Mouse (Mus musculus): ENCODE measurements around the gene Hsd3b7.

DNA sequence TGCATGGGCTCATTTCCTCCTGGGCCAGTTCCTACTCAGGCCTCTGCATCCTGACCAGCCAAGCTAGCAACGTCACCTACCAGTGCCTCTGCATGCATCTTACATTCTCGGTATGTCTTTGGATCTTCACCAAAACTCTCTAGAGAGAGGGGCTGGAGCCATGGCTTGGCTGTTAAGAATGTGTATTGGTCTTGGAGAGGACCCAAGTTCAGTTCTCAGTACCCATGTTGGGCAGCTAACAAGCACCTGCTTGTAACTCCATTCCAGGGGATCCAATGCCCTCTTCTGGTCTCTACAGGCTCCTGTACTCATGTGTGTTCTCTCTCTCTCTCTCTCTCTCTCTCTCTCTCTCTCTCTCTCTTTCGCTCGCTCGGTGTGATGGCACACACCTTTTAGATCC, 17.4 kb downstream of the Hsd3b7 start:
- TF ChIP-seq TAL1 (IDR thresholded peaks at IDR 0.05; ENCODE audit: low read length) (no peak), GATA1 (IDR thresholded peaks at IDR 0.05; ENCODE audit: low read length) (no peak)
